Mouse (Mus musculus) cerebellum, postnatal 36 days (tissue): ENCODE measurements around the gene Lrrk1.

Source experiments
- DNase-seq, 2 experiments: peaks; one replicate each; pipeline ENCODE4 v3.0.0; 2021 to 2022; ENCODE audit warnings: mixed read lengths in 2 of 2

The Lrrk1 gene

GRCm38 (mm10) chr7:66333906-66334500 lies 54.1 kb downstream of the Lrrk1 start:
- no peak for DNase-seq

GRCm38 (mm10) chr7:66332340-66332739 lies 55.8 kb downstream of the Lrrk1 start:
- no peak for DNase-seq

GRCm38 (mm10) chr7:66330610-66331009 lies 57.5 kb downstream of the Lrrk1 start:
- DNase-seq = no peak

- DNase-seq = no peak
These were observed 60.6 kb downstream of the Lrrk1 start for GRCm38 (mm10) chr7:66327516-66327915.

GRCm38 (mm10) chr7:66325419-66326053 lies 62.6 kb downstream of the Lrrk1 start:
- DNase-seq = no peak

- DNase-seq = no peak
These were observed 64.7 kb downstream of the Lrrk1 start for GRCm38 (mm10) chr7:66323252-66324015.

GRCm38 (mm10) chr7:66320996-66321395 lies 67.2 kb downstream of the Lrrk1 start:
- DNase-seq = no peak

GRCm38 (mm10) chr7:66318147-66318546 lies 70.0 kb downstream of the Lrrk1 start:
- no peak for DNase-seq

GRCm38 (mm10) chr7:66310670-66311656 lies 77.2 kb downstream of the Lrrk1 start:
- DNase-seq = peak; percentile 8 to 17

- peak; percentile 50 to 54 for DNase-seq
These were observed 78.0 kb downstream of the Lrrk1 start for GRCm38 (mm10) chr7:66309950-66310669.

- no peak for DNase-seq
These were observed 78.8 kb downstream of the Lrrk1 start for GRCm38 (mm10) chr7:66309240-66309949.

GRCm38 (mm10) chr7:66308581-66309239 lies 79.4 kb downstream of the Lrrk1 start:
- DNase-seq = no peak

- DNase-seq = no peak
These were observed 80.4 kb downstream of the Lrrk1 start for GRCm38 (mm10) chr7:66307791-66308190.

- no peak for DNase-seq
These were observed 82.4 kb downstream of the Lrrk1 start for GRCm38 (mm10) chr7:66305714-66306198.

GRCm38 (mm10) chr7:66304993-66305713 lies 83.0 kb downstream of the Lrrk1 start:
- DNase-seq = no peak

GRCm38 (mm10) chr7:66303922-66304660 lies 84.1 kb downstream of the Lrrk1 start:
- DNase-seq = no peak

GRCm38 (mm10) chr7:66301486-66301885 lies 86.7 kb downstream of the Lrrk1 start:
- no peak for DNase-seq

- DNase-seq = peak; percentile 85 to 86
These were observed 87.5 kb downstream of the Lrrk1 start for GRCm38 (mm10) chr7:66300680-66301079.

GRCm38 (mm10) chr7:66297656-66298021 lies 90.5 kb downstream of the Lrrk1 start:
- DNase-seq = no peak
